Mouse (Mus musculus) liver, embryonic 12.5 days (tissue): ENCODE measurements around the gene Cd209a. TPM values are rescaled to one million over a fixed set of nuclear protein-coding genes. Genes with fewer than 3 reads are reported as not detected.
"Not testable (repeated sequence)": the region's sequence is repeated elsewhere in the genome, so short reads cannot be mapped to it uniquely, and the experiment has no call there.

Experiments used
- ATAC-seq: fragments of 200-750 bp; cut with Nextera tagmentation; 2 replicates; pipeline ENCODE4 v1.8.0; 2017; ENCODE audit warnings: moderate number of reproducible peaks, mild to moderate bottlenecking, moderate library complexity
- H3K27ac ChIP-seq: fragments of 300-500 bp; sonication (generic); 2 replicates; pipeline ENCODE4 v1.5.1; 2016; ENCODE audit warnings: mild to moderate bottlenecking
- H3K27me3 ChIP-seq: fragments of 300-500 bp; sonication (generic); replicated peaks from 2 replicates; pipeline ENCODE4 v1.6.1; 2016; ENCODE audit warnings: mild to moderate bottlenecking, moderate library complexity
- H3K36me3 ChIP-seq: fragments of 300-500 bp; sonication (generic); 2 replicates; pipeline ENCODE4 v1.6.1; 2016; ENCODE audit warnings: mild to moderate bottlenecking, moderate library complexity
- H3K4me1 ChIP-seq: fragments of 300-500 bp; sonication (generic); 2 replicates; pipeline ENCODE4 v1.6.1; 2016
- H3K4me2 ChIP-seq: fragments of 300-500 bp; sonication (generic); 2 replicates; pipeline ENCODE4 v1.6.1; 2016; ENCODE audit warnings: mild to moderate bottlenecking, moderate library complexity
- H3K4me3 ChIP-seq: fragments of 300-500 bp; sonication (generic); 2 replicates; pipeline ENCODE4 v1.5.1; 2016; ENCODE audit warnings: mild to moderate bottlenecking, moderate library complexity
- H3K9ac ChIP-seq: fragments of 300-500 bp; sonication (generic); 2 replicates; pipeline ENCODE4 v1.6.1; 2016; ENCODE audit warnings: mild to moderate bottlenecking, moderate library complexity
- H3K9me3 ChIP-seq: fragments of 300-500 bp; sonication (generic); replicated peaks from 2 replicates; pipeline ENCODE4 v1.6.1; 2016; ENCODE audit warnings: mild to moderate bottlenecking, moderate library complexity
- WGBS: fragments of 180-500 bp; shearing (Covaris S2); methylation state at CpG from one replicate; pipeline ENCODE4 v1.1.7; 2016; ENCODE audit not compliant: insufficient replicate concordance; 5-methylcytosine and 5-hydroxymethylcytosine counted together
- polyA plus RNA-seq: library from polyadenylated mRNA; unstranded; fragments of >200 nt; fragmentation: Nextera tagmentation; extraction: Ambion mirVana; gene quantifications from 2 replicates; pipeline ENCODE4 v1.2.1, GENCODE M21; 2016

The Cd209a gene
- polyA plus RNA-seq, result 0.14 and 0.24 TPM in 2 replicates

DNA sequence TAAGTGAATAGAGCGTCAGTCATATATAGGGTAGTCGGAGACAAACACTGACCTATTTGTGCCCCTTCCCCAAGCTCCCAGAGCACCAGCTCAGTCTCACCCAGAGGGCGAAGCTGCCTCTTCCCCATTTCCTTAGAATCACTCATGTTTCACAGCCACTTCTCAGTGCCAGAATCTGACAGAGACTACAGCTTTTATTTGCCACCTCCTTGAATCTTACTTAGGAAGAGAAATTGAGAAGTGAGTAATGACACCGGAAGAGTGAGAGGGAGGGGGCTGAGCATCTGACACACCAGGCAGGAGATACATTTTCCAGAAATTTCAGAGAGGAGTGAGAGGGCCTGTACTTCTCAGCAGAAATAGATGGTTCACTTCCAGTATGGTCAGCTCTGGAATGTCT lies at the start of gene Cd209a:
Gene Cd209a, minus strand, starts transcription at position 224 of the 400 bp plus-strand sequence.
- no peak for ATAC-seq
- no peaks in the 10 kb centered on the region for H3K9me3 ChIP-seq
- H3K4me3 ChIP-seq, result no peak within 1 kb of the TSS
- 71% methylated on average over 4 of the region's 4 CpGs for WGBS
- H3K36me3 ChIP-seq, result no peaks in the 10 kb centered on the region
- no peak within 1 kb of the TSS for H3K9ac ChIP-seq
- no peaks in the 10 kb centered on the region for H3K4me1 ChIP-seq
- no peaks in the 10 kb centered on the region for H3K27me3 ChIP-seq
- no peak within 1 kb of the TSS for H3K4me2 ChIP-seq
- H3K27ac ChIP-seq, result no peak within 1 kb of the TSS

DNA sequence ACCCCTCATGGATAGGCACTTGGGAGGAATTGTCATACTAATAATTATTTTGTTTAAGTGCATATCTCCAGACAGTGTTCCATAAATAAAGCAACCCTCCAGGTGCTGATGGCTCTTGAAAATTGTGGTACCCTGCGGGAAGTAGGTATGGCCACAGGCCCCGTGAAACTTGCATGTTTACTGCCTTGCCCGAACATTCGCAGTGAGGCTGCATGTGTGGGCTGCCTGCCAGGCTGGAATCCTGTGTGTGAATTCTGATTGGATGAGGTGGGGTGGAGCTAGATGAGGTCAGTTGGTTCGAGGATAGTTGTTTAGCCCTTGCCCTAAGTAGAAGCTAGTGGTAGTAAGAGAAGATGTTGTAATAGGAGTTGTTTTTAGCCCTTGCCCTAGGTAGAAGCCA lies 19.9 kb upstream of the Cd209a start:
- H3K27ac ChIP-seq, H3K9ac ChIP-seq, ATAC-seq, H3K27me3 ChIP-seq, H3K4me3 ChIP-seq, H3K4me1 ChIP-seq, H3K9me3 ChIP-seq, H3K36me3 ChIP-seq, H3K4me2 ChIP-seq: not testable (repeated sequence)
- 74% methylated on average over 5 of the region's 5 CpGs for WGBS

DNA sequence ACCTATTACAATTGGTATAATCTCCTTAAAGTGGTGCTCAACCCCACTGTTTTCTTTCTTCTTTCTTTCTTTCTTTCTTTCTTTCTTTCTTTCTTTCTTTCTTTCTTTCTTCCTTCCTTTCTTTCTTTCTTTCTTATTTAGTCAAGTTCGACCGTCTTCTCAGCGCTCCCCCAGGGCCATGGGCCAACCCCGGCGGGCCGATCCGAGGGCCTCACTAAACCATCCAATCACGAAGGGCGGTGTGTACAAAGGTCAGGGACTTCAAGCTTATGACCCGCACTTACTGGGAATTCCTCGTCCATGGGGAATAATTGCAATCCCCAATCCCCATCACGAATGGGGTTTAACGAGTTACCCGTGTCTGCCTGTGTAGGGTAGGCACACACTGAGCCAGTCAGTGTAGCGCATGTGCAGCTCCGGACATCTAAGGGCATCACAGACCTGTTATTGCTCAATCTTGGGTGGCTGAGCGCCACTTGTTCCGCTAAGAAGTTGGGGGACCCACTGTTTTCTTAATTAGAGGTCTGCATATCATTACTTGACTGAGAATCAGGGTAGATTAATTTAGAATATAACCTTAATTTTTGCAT lies 5.6 kb upstream of the Cd209a start:
- Histone ChIP-seq H3K27ac (no peak overlapping the region), H3K9ac (no peak overlapping the region), H3K27me3 (no peaks in the 10 kb centered on the region), H3K4me1 (no peaks in the 10 kb centered on the region), H3K4me2 (no peak overlapping the region), H3K9me3 (0 out of 2 replicates have a peak, but pooled peaks cover 3% of the 10 kb centered on the region), H3K36me3 (no peaks in the 10 kb centered on the region), H3K4me3 (no peak overlapping the region)
- peak; percentile 100 for ATAC-seq
- 63% methylated on average over 18 of the region's 18 CpGs for WGBS

DNA sequence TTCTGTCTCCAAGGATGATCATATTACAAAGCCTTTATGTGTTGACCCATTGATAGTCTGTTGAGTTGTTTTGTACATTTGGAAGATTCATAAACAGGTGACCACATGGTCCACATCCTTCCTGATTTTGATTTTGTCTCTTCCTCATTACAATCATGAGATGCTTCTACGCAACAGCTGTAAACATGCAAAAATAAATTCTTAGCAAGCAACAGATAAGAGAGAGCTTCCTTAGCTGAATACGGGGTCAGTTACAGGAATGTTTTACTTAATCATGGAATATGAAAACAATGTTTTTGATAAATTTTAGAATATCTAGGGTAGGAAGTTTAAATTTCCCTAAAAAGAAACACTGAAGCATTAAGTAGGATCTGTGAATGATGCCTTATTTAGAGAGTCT lies 11.8 kb downstream of the Cd209a start:
- no peak for ATAC-seq
- peaks cover 34% of the 10 kb centered on the region for H3K4me1 ChIP-seq
- H3K9me3 ChIP-seq, result no peaks in the 10 kb centered on the region
- WGBS, result 69% methylated on average over 2 of the region's 2 CpGs
- no peak overlapping the region for H3K9ac ChIP-seq
- H3K4me3 ChIP-seq, result no peak overlapping the region
- no peaks in the 10 kb centered on the region for H3K27me3 ChIP-seq
- no peak overlapping the region for H3K27ac ChIP-seq
- no peaks in the 10 kb centered on the region for H3K36me3 ChIP-seq
- no peak overlapping the region for H3K4me2 ChIP-seq

DNA sequence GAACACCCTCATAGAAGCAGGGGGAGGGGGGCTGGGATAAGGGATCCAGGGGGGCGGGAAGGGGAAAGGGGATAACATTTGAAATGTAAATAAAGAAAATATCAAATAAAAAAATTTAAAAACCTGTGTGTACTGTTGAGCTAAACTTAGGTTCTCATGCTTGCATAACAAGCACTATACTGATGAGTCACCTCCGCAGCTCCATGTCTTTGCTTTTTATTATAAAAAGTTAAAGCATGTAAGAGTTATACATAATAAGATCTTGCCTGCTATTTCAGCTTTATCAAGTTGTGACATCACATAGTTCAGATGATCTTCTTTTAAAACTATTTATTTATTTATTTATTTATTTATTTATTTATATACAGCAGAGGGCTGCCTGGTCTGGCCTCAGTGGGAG lies 13.2 kb downstream of the Cd209a start:
- no peak for ATAC-seq
- Histone ChIP-seq H3K36me3 (no peaks in the 10 kb centered on the region), H3K4me3 (no peak overlapping the region), H3K27me3 (no peaks in the 10 kb centered on the region), H3K4me2 (no peak overlapping the region), H3K27ac (no peak overlapping the region), H3K9ac (no peak overlapping the region), H3K4me1 (peaks cover 34% of the 10 kb centered on the region), H3K9me3 (no peaks in the 10 kb centered on the region)
- 81% methylated on average over 2 of the region's 2 CpGs for WGBS

DNA sequence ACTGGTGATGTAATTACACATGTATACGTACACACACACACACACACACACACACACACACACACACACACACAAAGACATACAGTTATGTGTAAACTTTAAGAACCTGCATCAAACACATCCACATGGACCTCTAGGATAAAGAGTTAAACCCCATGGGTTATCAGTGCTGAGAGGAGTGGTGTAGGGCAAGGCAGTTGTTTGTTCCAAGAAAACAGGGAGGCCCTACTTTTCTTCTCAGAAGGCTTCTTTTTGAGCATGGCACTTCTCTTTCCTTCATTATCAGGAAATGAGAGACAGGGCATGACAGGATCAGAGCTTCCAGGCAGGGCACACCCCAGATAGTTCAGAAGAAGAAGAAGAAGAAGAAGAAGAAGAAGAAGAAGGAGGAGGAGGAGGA lies 14.7 kb downstream of the Cd209a start:
- no peak overlapping the region for H3K9ac ChIP-seq
- H3K27me3 ChIP-seq, result no peaks in the 10 kb centered on the region
- H3K36me3 ChIP-seq, result no peaks in the 10 kb centered on the region
- H3K4me3 ChIP-seq, result no peak overlapping the region
- peaks cover 35% of the 10 kb centered on the region for H3K4me1 ChIP-seq
- ATAC-seq, result peak; percentile 94
- no peaks in the 10 kb centered on the region for H3K9me3 ChIP-seq
- H3K4me2 ChIP-seq, result 0 out of 2 replicates have a peak overlapping the region, but pooled peaks have one; percentile 6
- 20% methylated on average over 1 of the region's 1 CpGs for WGBS
- peak overlapping the region; percentile 70 for H3K27ac ChIP-seq

DNA sequence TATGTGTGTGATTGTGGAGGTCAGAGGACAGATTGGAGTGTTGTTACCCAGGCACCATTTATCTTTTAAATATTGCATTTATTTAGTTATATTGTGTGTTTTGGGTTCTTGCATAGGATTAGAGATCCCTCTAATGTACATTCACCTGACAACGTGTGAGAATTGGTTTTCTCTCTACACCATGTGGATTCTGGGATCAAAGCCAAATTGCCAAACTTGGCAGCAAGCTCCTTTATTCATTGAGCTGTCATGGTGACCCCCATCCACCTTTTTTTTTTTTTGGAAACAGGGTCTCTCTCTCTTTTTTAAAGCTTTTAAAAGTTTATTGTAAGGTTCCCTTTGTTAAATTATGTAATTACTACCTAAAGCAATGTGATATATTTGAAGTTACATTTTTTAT lies 27.7 kb downstream of the Cd209a start:
- no peaks in the 10 kb centered on the region for H3K36me3 ChIP-seq
- no peak overlapping the region for H3K27ac ChIP-seq
- H3K9me3 ChIP-seq, result no peaks in the 10 kb centered on the region
- ATAC-seq, result no peak
- H3K9ac ChIP-seq, result no peak overlapping the region
- H3K27me3 ChIP-seq, result no peaks in the 10 kb centered on the region
- WGBS, result 47% methylated on average over 1 of the region's 1 CpGs
- no peak overlapping the region for H3K4me2 ChIP-seq
- H3K4me3 ChIP-seq, result no peak overlapping the region
- H3K4me1 ChIP-seq, result 0 out of 2 replicates have a peak, but pooled peaks cover 17% of the 10 kb centered on the region

DNA sequence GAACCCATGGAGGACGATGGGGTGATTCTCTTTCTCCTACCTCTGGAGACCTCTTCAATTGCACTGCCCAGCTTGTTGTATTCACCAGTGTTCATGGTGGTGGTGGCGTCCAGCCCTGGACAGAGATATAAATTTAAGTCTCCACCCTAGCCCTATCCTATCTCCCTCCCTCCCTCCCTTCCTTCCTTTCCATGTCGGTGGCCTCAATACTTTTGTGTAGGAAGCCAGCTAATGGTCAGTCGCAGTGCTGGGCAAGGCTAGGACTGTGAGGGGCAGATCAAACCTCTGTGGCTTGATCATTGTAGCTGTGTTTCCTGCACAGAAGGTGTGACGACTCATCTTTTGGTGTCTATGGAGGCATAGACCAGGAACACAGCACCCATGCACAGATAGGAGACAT lies 28.2 kb downstream of the Cd209a start, which contains the start of gene Clec4g:
Gene Clec4g, minus strand, starts transcription at position 101 of the 400 bp plus-strand sequence.
- no peak for ATAC-seq
- no peak within 1 kb of the TSS for H3K9ac ChIP-seq
- no peaks in the 10 kb centered on the region for H3K36me3 ChIP-seq
- no peak within 1 kb of the TSS for H3K4me2 ChIP-seq
- no peaks in the 10 kb centered on the region for H3K27me3 ChIP-seq
- no peaks in the 10 kb centered on the region for H3K9me3 ChIP-seq
- H3K4me1 ChIP-seq, result 0 out of 2 replicates have a peak, but pooled peaks cover 17% of the 10 kb centered on the region
- no peak within 1 kb of the TSS for H3K4me3 ChIP-seq
- WGBS, result 42% methylated on average over 5 of the region's 5 CpGs
- H3K27ac ChIP-seq, result no peak within 1 kb of the TSS

DNA sequence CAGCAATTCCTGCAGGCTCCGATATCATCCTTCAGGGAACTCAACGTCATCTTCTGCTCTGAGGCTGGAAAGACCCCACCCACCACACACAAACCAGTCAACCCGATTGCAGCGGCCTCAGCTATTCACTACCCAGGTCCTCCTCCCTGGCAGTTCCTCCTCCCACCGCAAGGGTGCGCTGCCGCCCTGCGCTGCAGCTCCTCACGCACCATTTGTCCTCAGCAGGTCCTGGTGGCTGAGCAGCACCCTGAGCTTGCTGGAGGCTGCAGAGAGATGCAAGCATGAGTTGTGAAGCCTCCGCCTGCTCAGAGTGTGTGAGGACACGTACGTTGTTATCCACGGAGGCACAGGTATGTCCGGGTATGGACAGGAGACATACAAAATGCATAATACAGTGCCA lies 30.2 kb downstream of the Cd209a start:
- no peaks in the 10 kb centered on the region for H3K9me3 ChIP-seq
- H3K27me3 ChIP-seq, result no peaks in the 10 kb centered on the region
- no peak overlapping the region for H3K4me3 ChIP-seq
- no peak overlapping the region for H3K27ac ChIP-seq
- 0 out of 2 replicates have a peak, but pooled peaks cover 9% of the 10 kb centered on the region for H3K4me1 ChIP-seq
- no peaks in the 10 kb centered on the region for H3K36me3 ChIP-seq
- peak; percentile 74 for ATAC-seq
- H3K9ac ChIP-seq, result no peak overlapping the region
- WGBS, result 11% methylated on average over 14 of the region's 14 CpGs
- H3K4me2 ChIP-seq, result no peak overlapping the region

DNA sequence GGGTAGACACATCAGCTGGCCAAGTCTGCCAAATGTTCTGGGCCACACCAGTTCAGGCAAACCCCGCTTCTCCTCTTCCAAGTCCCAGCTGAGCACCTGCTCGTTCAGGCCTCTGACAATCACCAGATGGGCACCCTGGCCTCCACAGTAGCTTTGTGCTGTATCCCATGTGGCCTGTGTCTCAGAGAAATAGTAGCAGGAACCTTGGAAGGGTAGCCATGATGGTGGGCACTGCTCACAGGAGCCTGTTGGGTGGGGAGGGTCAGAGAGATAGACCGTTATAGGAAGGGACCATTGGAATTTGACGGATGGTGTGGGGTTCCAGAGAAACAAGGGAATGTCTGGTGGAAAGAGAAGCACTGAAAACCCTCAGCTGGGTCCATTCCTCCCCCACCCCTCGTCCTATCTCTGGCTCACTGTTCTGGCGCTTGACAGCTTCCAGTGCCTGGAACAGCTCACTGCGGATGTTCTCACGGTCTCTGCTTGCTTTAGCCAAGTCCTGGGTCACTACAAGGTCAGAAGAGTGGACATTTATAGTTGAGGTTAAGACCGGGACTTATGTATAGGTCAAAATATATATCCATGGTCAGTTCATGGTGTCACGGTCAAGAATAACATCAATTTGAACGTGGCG lies 31.3 kb downstream of the Cd209a start:
- no peak overlapping the region for H3K4me2 ChIP-seq
- no peaks in the 10 kb centered on the region for H3K36me3 ChIP-seq
- H3K4me3 ChIP-seq, result no peak overlapping the region
- no peak for ATAC-seq
- 0 out of 2 replicates have a peak, but pooled peaks cover 3% of the 10 kb centered on the region for H3K4me1 ChIP-seq
- H3K27ac ChIP-seq, result no peak overlapping the region
- H3K9me3 ChIP-seq, result no peaks in the 10 kb centered on the region
- no peaks in the 10 kb centered on the region for H3K27me3 ChIP-seq
- no peak overlapping the region for H3K9ac ChIP-seq
- 70% methylated on average over 12 of the region's 12 CpGs for WGBS

DNA sequence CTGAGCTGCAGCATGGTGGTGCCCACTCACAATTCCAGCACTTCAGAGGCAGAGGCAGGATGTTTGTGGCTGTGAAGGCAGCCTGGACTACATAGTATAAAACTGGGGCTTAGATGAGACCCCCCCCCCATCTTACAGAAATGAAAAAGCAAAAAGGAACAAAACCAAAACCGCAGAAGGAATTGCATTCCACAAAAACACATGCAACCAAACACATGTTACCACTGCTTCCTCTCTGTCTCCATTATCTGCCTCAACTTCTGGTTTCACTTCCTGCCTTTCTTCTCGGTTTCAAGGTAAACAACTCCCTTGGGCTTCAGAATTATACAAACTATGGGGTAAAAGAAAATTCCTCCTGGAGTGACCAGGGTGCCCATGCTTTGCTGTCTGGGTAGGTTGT lies 37.1 kb downstream of the Cd209a start:
- Histone ChIP-seq H3K4me2 (no peak overlapping the region), H3K36me3 (no peaks in the 10 kb centered on the region), H3K4me1 (peaks cover 15% of the 10 kb centered on the region; the same call in 1 of the 2 replicates), H3K4me3 (no peak overlapping the region), H3K9me3 (no peaks in the 10 kb centered on the region), H3K27me3 (no peaks in the 10 kb centered on the region), H3K27ac (0 out of 2 replicates have a peak overlapping the region, but pooled peaks have one; percentile 40), H3K9ac (no peak overlapping the region)
- 11% methylated on average over 2 of the region's 2 CpGs for WGBS
- peak; percentile 24; the same call in 1 of the 2 replicates for ATAC-seq

DNA sequence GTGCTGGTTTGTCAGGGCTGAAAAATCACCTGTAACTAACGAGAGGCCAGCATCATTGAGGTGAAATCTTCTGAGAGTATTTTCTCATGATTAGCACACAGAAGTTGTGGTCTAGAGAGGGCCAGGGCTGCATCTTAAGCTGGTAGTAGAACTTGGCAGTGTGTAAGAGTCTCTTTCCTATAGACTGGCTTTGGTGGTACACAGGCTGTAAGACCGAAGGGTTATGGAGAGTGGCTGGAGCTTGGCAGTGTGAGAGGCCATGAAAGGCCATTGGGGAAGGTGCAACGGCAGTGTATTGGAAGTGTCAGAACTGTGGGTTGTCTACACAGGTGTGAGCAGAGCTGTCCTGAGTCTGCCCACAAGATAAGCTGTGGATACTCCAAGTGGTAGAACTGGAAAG lies 38.5 kb downstream of the Cd209a start:
- H3K27me3 ChIP-seq, result no peaks in the 10 kb centered on the region
- peaks cover 15% of the 10 kb centered on the region; the same call in 1 of the 2 replicates for H3K4me1 ChIP-seq
- ATAC-seq, result no peak
- H3K36me3 ChIP-seq, result no peaks in the 10 kb centered on the region
- no peaks in the 10 kb centered on the region for H3K9me3 ChIP-seq
- no peak overlapping the region for H3K9ac ChIP-seq
- H3K4me3 ChIP-seq, result no peak overlapping the region
- no peak overlapping the region for H3K4me2 ChIP-seq
- WGBS, result 58% methylated on average over 3 of the region's 3 CpGs
- H3K27ac ChIP-seq, result no peak overlapping the region
